Mouse (Mus musculus) spleen, adult 12 weeks (tissue): ENCODE data around the gene Dmwd.
A peak's percentile ranks its signal among the peaks of the same experiment; 100 is the strongest.
"Not testable (repeated sequence)": the region's sequence is repeated elsewhere in the genome, so short reads cannot be mapped to it uniquely, and the experiment has no call there.

Experiments
- DNase-seq: peaks from one replicate; pipeline ENCODE4 v3.0.0; 2022; ENCODE audit warnings: low spot score

Dmwd gene

DNA sequence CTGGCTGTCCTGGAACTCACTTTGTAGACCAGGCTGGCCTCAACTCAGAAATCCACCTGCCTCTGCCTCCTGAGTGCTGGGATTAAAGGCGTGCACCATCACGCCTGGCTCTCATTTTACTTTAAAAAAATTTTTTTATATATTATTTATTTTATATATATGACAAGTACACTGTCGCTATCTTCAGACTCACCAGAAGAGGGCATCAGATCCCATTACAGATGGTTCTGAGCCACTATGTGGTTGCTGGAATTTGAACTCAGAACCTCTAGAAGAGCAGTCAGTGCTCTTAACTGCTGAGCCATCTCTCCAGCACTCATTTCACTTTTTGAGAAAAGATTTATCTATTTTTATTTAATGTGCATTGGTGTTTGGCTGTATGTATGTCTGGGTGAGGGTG, 5.0 kb upstream of the Dmwd start:
- not testable (repeated sequence) for DNase-seq

- DNase-seq: no peak
These were observed 2.5 kb upstream of the Dmwd start for GRCm38 (mm10) chr7:19073504-19073903.

- no peak for DNase-seq
These were observed 1.5 kb upstream of the Dmwd start for GRCm38 (mm10) chr7:19074494-19074893.

DNA sequence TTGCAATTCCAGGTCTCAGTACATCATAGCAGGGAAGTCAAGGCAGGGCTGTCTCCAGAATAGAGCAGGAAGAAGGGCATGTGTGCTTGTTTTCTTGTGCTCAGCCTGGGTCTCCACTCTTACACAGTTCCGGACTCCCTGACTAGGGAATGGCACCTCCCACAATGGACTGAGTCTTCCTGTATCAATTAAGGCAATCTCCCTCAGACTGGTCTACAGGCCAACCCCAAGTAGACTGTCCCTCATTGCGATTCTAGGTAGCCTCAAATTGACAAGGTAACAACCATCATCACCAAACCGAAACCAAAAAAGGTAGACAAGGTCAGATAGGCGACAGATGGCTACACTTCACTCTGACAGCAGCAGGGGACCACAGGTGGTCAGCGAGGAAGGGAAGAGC, 796 bp upstream of the Dmwd start:
- no peak for DNase-seq

- DNase-seq: no peak
These were observed 562 bp downstream of the Dmwd start for GRCm38 (mm10) chr7:19076586-19076991.

- DNase-seq: no peak
These were observed 1.7 kb downstream of the Dmwd start for GRCm38 (mm10) chr7:19077761-19078160.

GRCm38 (mm10) chr7:19078732-19079131, 2.7 kb downstream of the Dmwd start:
- no peak for DNase-seq

DNA sequence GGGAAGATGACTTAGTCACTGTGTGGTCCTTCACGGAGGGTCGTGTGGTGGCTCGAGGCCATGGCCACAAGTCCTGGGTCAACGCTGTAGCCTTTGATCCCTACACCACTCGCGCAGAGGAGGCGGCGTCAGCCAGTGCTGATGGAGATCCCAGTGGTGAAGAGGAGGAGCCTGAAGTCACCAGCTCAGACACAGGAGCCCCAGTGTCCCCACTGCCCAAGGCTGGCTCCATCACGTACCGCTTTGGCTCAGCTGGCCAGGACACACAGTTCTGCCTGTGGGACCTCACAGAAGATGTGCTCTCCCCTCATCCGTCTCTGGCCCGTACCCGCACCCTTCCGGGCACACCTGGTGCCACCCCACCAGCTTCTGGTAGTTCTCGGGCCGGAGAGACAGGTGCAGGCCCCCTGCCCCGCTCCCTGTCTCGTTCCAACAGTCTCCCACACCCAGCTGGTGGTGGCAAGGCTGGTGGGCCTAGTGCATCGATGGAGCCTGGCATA, 4.5 kb downstream of the Dmwd start:
- no peak for DNase-seq

GRCm38 (mm10) chr7:19082171-19082570, 6.1 kb downstream of the Dmwd start:
- DNase-seq: no peak

- DNase-seq: no peak
These were observed 7.1 kb downstream of the Dmwd start for GRCm38 (mm10) chr7:19083096-19083495.

- no peak for DNase-seq
These were observed 7.7 kb downstream of the Dmwd start, which contains the start of gene Dmpk for GRCm38 (mm10) chr7:19083701-19084100. Gene Dmpk (plus strand): TSS chr7:19083849.

DNA sequence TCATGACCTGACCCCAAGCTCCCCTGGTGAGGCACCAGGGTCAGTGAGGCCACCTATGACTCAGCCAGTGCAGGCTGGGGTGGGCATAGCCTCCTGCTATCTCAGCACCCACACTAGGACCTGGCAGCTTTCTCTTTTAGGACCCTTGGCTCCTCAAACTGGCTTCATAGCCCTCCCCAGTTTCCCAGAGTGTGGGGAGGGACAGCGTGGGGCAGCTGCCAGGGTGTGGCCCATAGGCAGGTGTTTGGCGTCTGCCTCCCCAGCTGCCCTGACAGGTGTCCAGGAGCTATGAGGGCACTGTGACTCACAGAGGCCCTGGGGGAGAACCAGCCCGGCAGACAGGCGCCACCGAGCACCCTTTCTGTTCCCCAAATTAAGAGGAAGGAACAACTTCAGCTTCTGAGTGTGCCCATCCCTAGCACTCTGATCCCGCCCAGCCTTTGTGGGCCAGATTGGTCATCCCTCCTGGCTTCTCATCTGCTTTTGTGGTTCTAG, 8.3 kb downstream of the Dmwd start:
- no peak for DNase-seq

GRCm38 (mm10) chr7:19084921-19085473, 9.0 kb downstream of the Dmwd start:
- no peak for DNase-seq

DNA sequence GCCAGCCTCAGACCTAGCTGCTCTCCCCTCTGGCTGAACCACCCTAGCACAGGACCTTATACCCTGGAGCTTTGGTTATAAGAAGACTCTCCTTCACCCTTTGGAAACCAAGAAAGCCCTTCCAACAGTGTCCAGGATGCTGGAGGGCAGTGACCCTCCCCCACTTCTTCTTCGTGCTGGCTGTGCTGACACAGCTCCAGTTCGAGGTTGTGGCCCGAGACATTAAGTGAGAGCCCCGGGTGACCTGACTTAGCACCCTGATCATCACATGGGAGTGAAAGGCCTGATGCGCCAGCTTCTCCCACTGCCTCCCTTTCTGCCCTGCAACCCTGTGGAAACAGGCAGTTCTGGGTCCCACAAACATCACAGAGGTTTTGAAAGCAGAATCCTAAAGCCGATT, 9.5 kb downstream of the Dmwd start:
- DNase-seq: no peak

DNA sequence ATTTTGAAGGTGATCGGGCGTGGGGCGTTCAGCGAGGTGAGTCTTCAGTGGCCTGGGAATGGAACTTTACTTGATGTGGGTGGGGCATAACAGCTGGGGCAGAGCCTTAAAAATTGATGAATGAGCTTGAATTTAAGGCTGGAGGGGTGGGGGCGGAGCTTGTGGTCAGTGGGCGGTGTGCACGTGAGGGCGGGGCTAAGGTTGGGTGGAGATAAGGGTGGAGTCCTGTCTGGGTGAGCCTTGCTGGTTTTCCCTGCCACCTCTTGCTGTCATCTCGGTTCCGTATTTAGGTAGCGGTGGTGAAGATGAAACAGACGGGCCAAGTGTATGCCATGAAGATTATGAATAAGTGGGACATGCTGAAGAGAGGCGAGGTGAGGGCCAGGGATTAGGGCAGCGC, 10.0 kb downstream of the Dmwd start:
- DNase-seq: peak; percentile 59

DNA sequence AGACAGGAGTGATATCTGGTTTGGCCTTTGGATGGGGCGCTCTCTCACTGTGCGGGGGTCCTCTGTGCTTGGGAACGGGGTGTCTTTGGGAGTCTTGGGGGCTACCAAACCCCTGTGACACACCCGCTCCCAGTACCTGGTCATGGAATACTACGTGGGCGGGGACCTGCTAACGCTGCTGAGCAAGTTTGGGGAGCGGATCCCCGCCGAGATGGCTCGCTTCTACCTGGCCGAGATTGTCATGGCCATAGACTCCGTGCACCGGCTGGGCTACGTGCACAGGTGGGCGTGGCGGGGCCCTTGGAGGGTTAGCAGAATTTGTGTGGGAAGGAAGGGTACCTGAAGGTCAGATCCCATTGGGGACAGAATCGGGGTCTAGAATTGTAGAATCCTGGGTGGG, 10.7 kb downstream of the Dmwd start:
- DNase-seq: no peak

DNA sequence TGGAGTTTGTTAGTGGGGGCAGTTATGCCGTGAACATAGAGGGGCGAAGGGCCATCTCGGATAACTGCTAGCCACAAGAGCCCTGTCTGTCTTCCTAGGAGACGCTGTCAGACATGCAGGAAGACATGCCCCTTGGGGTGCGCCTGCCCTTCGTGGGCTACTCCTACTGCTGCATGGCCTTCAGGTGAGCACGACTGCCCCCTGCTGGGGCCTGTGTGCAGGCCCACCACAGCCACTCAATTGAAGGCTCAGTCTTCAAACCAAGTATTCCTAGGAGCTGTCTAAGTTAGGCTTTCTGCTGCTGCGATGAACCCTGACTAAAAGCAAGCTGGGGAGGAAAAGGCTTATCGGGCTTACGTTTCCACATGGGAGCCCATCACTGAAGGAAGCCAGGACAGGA, 12.8 kb downstream of the Dmwd start:
- peak; percentile 64 for DNase-seq

DNA sequence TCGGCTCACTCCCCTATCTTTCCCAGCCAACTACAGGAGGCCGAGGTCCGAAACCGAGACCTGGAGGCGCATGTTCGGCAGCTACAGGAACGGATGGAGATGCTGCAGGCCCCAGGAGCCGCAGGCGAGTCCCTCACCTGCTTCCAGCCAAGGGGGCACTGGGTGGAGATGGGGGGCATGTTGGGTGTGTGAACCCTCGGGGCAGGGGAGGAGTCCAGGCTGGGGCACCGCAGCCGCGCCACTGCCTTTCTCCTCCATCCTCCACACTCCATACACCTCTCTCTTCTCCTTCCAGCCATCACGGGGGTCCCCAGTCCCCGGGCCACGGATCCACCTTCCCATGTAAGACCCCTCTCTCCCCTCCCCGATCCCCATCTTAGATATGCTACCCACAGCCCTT, 15.9 kb downstream of the Dmwd start:
- no peak for DNase-seq

- DNase-seq: no peak
These were observed 16.6 kb downstream of the Dmwd start for GRCm38 (mm10) chr7:19092381-19093173.

GRCm38 (mm10) chr7:19093174-19093521, 17.1 kb downstream of the Dmwd start:
- DNase-seq: peak; percentile 76

DNA sequence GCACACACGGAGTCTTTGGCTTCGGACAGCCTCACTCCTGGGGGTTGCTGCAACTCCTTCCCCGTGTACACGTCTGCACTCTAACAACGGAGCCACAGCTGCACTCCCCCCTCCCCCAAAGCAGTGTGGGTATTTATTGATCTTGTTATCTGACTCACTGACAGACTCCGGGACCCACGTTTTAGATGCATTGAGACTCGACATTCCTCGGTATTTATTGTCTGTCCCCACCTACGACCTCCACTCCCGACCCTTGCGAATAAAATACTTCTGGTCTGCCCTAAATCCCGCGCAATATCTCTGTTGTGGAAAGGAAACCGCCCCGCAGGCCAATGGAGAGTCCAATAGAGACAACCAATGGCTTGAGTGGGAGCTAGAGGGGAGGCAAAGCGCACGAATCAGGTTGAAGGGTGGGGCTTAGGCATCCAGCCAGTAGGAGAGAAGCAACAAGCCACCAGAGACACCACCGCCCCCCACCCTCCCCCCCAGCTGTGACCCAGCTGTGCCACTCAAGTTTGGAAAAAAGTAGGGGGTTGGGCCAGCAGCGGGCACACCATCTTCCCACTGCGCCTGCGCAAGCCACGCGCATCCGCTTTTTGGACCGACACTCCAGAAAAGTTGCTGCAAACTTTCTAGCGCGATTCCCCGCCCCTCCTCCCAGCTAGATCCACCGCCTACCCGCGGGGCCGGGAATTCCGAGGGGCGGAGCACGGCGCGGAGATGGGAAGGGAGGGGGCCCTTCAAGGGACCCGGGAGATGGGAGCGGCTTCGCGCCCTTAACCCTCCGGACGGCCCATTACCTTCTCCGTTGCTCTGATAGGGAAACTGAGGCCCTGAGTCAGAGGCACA, 17.7 kb downstream of the Dmwd start:
- peak; percentile 72 for DNase-seq

- no peak for DNase-seq
These were observed 18.4 kb downstream of the Dmwd start, which contains the start of gene Six5 for GRCm38 (mm10) chr7:19094471-19094825. Gene Six5 (plus strand): TSS chr7:19094594.
